Mouse (Mus musculus): Measurements from ENCODE around the gene Ak5.

Gene Ak5

GRCm38 (mm10) chr3:152561708-152562107 is 106.5 kb downstream of the Ak5 start:
- no peak for DNase-seq

GRCm38 (mm10) chr3:152559295-152559694 is 108.9 kb downstream of the Ak5 start:
- DNase-seq = no peak

GRCm38 (mm10) chr3:152558106-152558505 is 110.1 kb downstream of the Ak5 start:
- DNase-seq = no peak

DNA sequence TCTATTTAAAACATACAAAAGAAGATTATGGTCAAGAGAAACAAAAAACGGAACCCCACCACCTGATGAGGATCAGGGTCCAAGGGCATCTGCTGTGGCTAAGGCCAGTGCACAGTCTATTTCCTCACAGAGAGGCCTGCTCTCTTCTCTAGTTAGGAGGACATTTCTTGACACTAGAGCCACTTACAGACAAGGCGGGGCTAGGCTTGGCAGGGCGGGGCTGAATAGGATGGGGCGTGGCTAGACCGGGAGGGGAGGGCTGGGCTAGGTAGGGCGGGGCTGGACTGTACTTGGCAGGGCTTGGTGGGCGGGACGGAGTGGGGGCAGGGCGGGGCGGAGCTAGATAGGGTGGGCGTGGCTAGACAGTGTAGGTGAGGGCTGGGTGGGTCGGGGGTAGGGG is 110.5 kb downstream of the Ak5 start:
- DNase-seq = peak; percentile 43 to 47

DNA sequence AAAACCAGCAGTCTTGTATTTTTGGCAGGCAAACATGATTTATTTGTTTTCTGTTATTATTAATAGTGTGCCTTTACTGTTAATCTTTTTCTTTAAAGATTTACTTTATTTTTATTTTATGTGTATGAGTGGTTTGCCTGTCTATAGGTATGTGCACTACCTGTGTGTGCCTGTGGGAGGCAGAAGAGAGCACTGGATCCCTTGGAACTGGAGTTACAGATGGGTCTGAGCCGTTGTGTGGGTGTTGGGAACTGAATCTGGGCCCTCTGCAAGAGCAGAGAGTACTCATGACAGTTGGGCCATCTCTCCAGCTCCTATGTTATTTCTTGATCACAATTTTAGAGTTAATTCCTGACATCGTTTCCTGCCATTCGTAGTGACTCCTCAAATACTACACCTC is 111.2 kb downstream of the Ak5 start:
- DNase-seq = no peak

DNA sequence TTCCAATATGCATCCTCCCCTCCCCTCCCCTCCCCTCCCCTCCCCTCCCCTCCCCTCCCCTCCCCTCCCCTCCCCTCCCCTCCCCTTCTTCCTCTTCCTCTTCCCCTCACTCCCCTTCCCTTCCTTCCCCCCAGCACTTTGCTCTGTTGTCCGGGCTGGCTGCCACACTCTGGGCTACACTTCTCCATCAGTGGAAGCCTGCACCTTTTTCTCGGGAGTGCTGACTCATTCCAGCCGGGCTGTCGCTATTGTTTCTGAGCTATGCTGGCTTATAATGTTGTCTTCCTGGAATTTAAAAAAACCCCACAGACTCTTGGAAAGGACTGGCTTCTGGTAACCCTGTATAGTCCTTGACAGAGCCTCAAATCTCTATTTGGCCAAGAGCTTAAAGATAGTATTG is 111.7 kb downstream of the Ak5 start:
- no peak for DNase-seq

GRCm38 (mm10) chr3:152555216-152555615 is 112.9 kb downstream of the Ak5 start:
- DNase-seq = no peak

DNA sequence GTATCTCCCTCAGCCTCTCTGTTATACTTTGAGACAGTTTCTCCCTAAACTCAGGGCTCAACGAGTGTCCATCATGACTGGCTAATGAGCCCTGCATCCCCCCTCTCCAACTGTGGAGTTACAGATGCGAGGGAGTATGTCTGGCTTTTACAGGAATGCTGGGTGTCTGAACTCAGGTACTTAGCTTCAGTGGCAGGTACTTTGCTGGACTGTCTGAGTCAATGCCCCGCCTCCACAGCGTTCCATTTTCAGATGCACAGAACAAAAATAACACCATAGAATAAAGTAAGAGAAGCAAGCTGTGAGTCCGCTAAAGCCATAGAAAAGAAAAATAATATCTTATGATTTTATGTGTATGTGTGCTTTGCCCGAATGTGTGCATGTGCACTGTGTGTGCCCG is 113.8 kb downstream of the Ak5 start:
- DNase-seq = no peak

- DNase-seq = peak in 1 of 2 experiments; percentile 2
These were observed 115.5 kb downstream of the Ak5 start for GRCm38 (mm10) chr3:152552641-152553040.

- no peak for DNase-seq
These were observed 117.5 kb downstream of the Ak5 start for GRCm38 (mm10) chr3:152550528-152551115.

DNA sequence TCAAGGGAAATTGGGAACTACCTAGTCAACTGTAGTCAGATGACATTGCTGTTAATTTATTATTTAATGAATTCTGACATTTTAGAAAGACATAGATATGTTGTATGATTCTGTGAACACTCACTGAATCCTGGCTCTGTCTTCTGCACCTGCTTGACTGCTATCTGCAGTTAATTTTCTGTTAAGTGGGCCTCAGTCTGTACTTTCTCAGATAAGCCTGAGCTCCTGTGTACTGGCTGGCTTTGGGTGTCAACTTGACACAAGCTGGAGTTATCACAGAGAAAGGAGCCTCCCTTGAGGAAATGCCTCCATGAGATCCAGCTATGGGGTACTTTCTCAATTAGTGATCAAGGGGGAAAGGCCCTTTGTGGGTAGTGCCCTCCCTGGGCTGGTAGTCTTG is 118.1 kb downstream of the Ak5 start:
- DNase-seq = no peak

- no peak for DNase-seq
These were observed 123.2 kb downstream of the Ak5 start for GRCm38 (mm10) chr3:152544921-152545320.

DNA sequence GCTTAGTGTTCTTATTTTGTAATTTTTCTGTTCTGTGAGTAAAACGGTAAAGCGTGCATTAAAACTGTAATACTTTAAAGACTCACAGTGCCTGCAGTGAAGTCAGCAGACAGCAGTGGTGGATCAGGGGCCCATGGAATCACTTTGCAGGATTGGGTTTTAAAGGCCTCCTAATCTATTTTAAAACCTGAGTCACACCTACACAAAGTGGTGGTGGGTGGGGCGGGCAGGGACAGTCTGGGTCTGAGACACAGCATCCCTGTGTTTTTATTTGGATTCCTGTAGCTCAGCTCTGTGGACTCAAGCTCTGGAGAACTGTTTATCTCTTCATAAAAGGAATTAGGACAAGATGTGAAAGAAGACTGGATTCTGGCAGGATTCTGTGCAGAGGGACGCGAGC is 125.9 kb downstream of the Ak5 start:
- no peak for DNase-seq

DNA sequence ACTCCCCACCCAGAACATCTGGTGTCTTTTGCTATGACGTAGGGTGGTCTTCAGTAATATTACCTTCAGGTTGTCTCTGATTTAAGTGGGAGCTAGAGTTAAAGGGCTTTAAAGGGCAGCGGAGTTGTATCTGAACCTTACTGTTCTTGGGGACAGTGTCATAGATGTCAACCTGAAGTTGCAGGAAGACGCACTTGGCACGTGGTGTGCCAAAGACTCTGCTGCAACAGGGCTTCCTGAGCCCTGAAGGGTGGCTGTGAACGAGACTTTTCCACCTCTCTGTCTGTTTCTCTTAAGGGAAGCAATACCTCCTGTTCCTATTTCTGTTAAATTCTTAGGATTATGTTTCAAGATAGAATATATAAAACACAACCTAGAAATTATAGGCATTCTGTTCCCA is 137.8 kb downstream of the Ak5 start:
- no peak for DNase-seq

GRCm38 (mm10) chr3:152529058-152529972 is 138.8 kb downstream of the Ak5 start:
- DNase-seq = no peak

DNA sequence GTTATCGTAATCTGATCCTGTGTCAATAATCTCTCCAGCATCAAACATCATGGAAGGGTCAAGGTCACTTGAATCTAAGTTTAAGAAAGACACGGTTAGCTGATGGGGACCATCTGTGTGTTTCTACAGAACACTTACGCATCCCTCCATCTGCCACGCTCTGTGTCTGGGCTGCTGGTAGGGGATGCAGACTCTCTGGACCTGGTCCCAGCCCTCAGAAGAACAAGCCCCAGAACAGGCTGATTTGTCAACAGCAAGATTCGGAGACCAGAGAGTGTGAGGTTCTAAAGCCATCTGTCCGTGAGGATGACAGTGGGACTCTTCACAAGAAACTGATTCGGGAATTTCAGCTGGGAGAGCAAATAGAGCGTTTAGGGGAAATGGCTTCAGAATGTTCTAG is 141.4 kb downstream of the Ak5 start:
- DNase-seq = no peak

GRCm38 (mm10) chr3:152523315-152523638 is 144.9 kb downstream of the Ak5 start:
- DNase-seq = no peak

GRCm38 (mm10) chr3:152522634-152523314 is 145.4 kb downstream of the Ak5 start:
- no peak for DNase-seq

GRCm38 (mm10) chr3:152521054-152521453 is 147.1 kb downstream of the Ak5 start:
- no peak for DNase-seq

DNA sequence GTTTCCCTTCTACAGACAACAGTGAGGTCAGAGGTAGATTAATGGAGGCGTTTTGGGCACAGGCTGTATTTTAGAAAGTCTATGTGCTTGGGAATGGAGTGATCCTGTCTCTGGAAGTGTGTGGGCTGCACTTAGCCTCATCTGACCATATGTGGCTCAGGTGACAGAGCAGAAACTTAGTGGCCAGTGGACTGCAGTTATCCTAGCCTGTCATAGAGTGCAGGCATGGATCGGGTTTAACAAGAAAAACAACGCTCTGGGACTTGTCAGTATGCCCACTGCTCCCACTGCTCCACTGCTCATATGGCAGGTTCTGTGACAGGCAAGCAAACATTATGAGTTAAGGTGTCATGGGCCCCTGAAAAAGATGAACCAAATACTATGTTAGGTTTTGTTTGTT is 148.1 kb downstream of the Ak5 start:
- DNase-seq = no peak

GRCm38 (mm10) chr3:152519556-152519955 is 148.6 kb downstream of the Ak5 start:
- DNase-seq = no peak

DNA sequence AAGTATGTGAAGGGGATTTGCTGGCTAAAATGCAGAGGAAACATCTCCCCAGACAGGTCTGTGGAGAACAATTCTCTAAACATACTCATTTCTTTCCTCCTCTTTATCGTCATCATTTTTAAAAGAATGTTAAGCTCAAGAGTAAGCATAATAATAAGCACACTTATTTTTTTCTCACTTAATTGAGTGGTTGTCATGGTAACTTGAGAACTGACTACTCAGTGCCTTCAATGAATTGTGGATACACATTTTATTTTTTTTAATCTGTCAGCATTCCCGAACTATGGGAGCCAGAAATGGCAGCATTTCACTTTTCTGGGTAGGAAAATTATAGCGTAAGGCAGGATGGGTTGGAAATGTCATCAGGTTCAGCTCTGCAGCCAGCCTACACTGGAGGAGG is 151.6 kb downstream of the Ak5 start:
- no peak for DNase-seq

GRCm38 (mm10) chr3:152515959-152516358 is 152.2 kb downstream of the Ak5 start:
- DNase-seq = no peak

GRCm38 (mm10) chr3:152512517-152512916 is 155.6 kb downstream of the Ak5 start:
- DNase-seq = peak in 1 of 2 experiments; percentile 18

All from lung, postnatal 4 days (tissue).